In the genomic region with DNA sequence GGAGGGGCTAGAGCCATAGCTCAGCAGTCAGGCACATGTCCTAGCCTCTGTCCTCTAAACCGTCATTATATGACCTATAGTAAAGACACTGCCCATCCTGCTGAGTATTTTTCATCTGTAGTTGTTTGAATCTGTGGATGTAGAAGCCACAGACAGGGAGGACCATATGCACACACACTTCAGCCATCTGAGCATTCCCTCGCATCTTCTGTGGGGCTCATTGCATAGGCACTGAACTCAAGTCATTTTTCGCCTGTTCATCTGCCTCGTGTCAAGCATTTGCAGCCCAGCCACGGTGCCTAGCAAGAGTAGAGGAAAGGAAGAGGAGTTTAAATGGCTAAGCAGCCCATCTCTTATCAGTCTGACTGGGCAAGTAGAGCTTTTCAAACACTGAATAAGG, we compare ENCODE assay signal across 11 mouse cellular contexts.
"Had no signal": no experiment of that assay in that cellular context is flagged by ENCODE, and none has a peak within 500 bp of the region (broad histone marks: within the 10 kb centered on the region; RNA-seq: fewer than 3 reads in every experiment).

No protein-coding gene starts in this region.

- H3K4me3 ChIP-seq: neural tube, embryonic 13.5 days; stomach, embryonic 15.5 days had no signal

- H3K4me1 ChIP-seq: stomach, embryonic 15.5 days had no signal

- H3K9me3 ChIP-seq: neural tube, embryonic 13.5 days; stomach, embryonic 15.5 days had no signal

- ATAC-seq: intestine, postnatal 0 days had no signal

- DNase-seq: kidney, adult 9 months; kidney, postnatal 10 days; kidney, postnatal 4 days; lung, adult 18-20 months; midbrain, embryonic 14.5 days; right cerebral cortex, postnatal 14 days; thymus, postnatal 36 days had no signal

- H3K27ac ChIP-seq: liver, embryonic 14.5 days; neural tube, embryonic 13.5 days; stomach, embryonic 15.5 days had no signal

- H3K9ac ChIP-seq: liver, embryonic 14.5 days; neural tube, embryonic 13.5 days; stomach, embryonic 15.5 days had no signal

- H3K4me2 ChIP-seq: neural tube, embryonic 13.5 days; stomach, embryonic 15.5 days had no signal

- H3K36me3 ChIP-seq: neural tube, embryonic 13.5 days; stomach, embryonic 15.5 days had no signal

- H3K27me3 ChIP-seq: neural tube, embryonic 13.5 days; stomach, embryonic 15.5 days had no signal
